Mouse (Mus musculus): ENCODE results near the gene Prkar2b. TPM values are rescaled to one million over a fixed set of nuclear protein-coding genes. Genes with fewer than 3 reads are reported as not detected.
"Not testable (repeated sequence)": the region's sequence is repeated elsewhere in the genome, so short reads cannot be mapped to it uniquely, and the experiment has no call there.

Gene Prkar2b
- total RNA-seq, 2 experiments from 2014 or later: 72.3 to 76.7 TPM

GRCm38 (mm10) chr12:32011128-32011527 is 50.0 kb downstream of the Prkar2b start:
- DNase-seq (ENCODE audit: low spot score in 2 of 2): no peak

- not testable (repeated sequence) for DNase-seq (ENCODE audit: low spot score in 2 of 2)
Observed at GRCm38 (mm10) chr12:32009985-32010369, 51.1 kb downstream of the Prkar2b start.

- DNase-seq (ENCODE audit: low spot score in 2 of 2): no peak
Observed at GRCm38 (mm10) chr12:32009267-32009984, 51.7 kb downstream of the Prkar2b start.

- DNase-seq (ENCODE audit: low spot score in 2 of 2): no peak
Observed at GRCm38 (mm10) chr12:32008728-32009127, 52.4 kb downstream of the Prkar2b start.

GRCm38 (mm10) chr12:32007646-32008045 is 53.5 kb downstream of the Prkar2b start:
- DNase-seq (ENCODE audit: low spot score in 2 of 2): no peak

- no peak for DNase-seq (ENCODE audit: low spot score in 2 of 2)
Observed at GRCm38 (mm10) chr12:32007040-32007439, 54.1 kb downstream of the Prkar2b start.

- no peak for DNase-seq (ENCODE audit: low spot score in 2 of 2)
Observed at GRCm38 (mm10) chr12:32006391-32006929, 54.6 kb downstream of the Prkar2b start.

GRCm38 (mm10) chr12:32000464-32000863 is 60.6 kb downstream of the Prkar2b start:
- no peak for DNase-seq (ENCODE audit: low spot score in 2 of 2)

GRCm38 (mm10) chr12:31998706-31999105 is 62.4 kb downstream of the Prkar2b start:
- DNase-seq (ENCODE audit: low spot score in 2 of 2): no peak

- no peak for DNase-seq (ENCODE audit: low spot score in 2 of 2)
Observed at GRCm38 (mm10) chr12:31997328-31997878, 63.7 kb downstream of the Prkar2b start.

- DNase-seq (ENCODE audit: low spot score in 2 of 2): no peak
Observed at GRCm38 (mm10) chr12:31996877-31997276, 64.2 kb downstream of the Prkar2b start.

GRCm38 (mm10) chr12:31990575-31990974 is 70.5 kb downstream of the Prkar2b start:
- DNase-seq (ENCODE audit: low spot score in 2 of 2): no peak

- DNase-seq (ENCODE audit: low spot score in 2 of 2): no peak
Observed at GRCm38 (mm10) chr12:31989726-31990125, 71.4 kb downstream of the Prkar2b start.

GRCm38 (mm10) chr12:31986463-31986862 is 74.6 kb downstream of the Prkar2b start:
- no peak for DNase-seq (ENCODE audit: low spot score in 2 of 2)

- peak in 1 of 2 experiments; percentile 1 for DNase-seq (ENCODE audit: low spot score in 2 of 2)
Observed at GRCm38 (mm10) chr12:31985738-31986137, 75.4 kb downstream of the Prkar2b start.

GRCm38 (mm10) chr12:31984664-31985063 is 76.4 kb downstream of the Prkar2b start:
- peak in 1 of 2 experiments; percentile 3 for DNase-seq (ENCODE audit: low spot score in 2 of 2)

- peak in 1 of 2 experiments; percentile 0 for DNase-seq (ENCODE audit: low spot score in 2 of 2)
Observed at GRCm38 (mm10) chr12:31984206-31984605, 76.9 kb downstream of the Prkar2b start.

- DNase-seq (ENCODE audit: low spot score in 2 of 2): no peak
Observed at GRCm38 (mm10) chr12:31983769-31984168, 77.3 kb downstream of the Prkar2b start.

GRCm38 (mm10) chr12:31983238-31983637 is 77.9 kb downstream of the Prkar2b start:
- DNase-seq (ENCODE audit: low spot score in 2 of 2): no peak

- no peak for DNase-seq (ENCODE audit: low spot score in 2 of 2)
Observed at GRCm38 (mm10) chr12:31977613-31978195, 83.4 kb downstream of the Prkar2b start.

GRCm38 (mm10) chr12:31976544-31976943 is 84.6 kb downstream of the Prkar2b start:
- DNase-seq (ENCODE audit: low spot score in 2 of 2): no peak

GRCm38 (mm10) chr12:31973473-31974172 is 87.5 kb downstream of the Prkar2b start:
- DNase-seq (ENCODE audit: low spot score in 2 of 2): no peak
